Mouse (Mus musculus) erythroblast, embryonic 14.5 days (primary cell): Measurements from ENCODE around the gene Dctn2.

Experiments used
- GATA1 ChIP-seq: IDR thresholded peaks from 2 replicates; pipeline ENCODE4 v1.6.1; 2012; ENCODE audit warnings: low read length, inconsistent platforms, mixed read lengths
- TAL1 ChIP-seq: IDR thresholded peaks from 3 replicates; pipeline ENCODE4 v1.6.1; 2012; ENCODE audit warnings: low read length, inconsistent platforms, mixed read lengths

- TF ChIP-seq GATA1 (no peak), TAL1 (no peak)
These were observed 1.2 kb upstream of the Dctn2 start for GRCm38 (mm10) chr10:127264971-127265370.
